Mouse (Mus musculus): ENCODE measurements at regions not wholly inside any gene's neighbourhood (a gene's known extent, or its start where the extent isn't known, plus 50 kb on each side); places are given as distances from the start of the nearest gene placed in this dataset.

- no peak for DNase-seq (ENCODE audit: low spot score in 2 of 2)
Measured at GRCm38 (mm10) chr13:113536306-113536705, 82.1 kb downstream of the Snx18 start.

GRCm38 (mm10) chr13:113534664-113535455 lies 83.5 kb downstream of the Snx18 start:
- no peak for DNase-seq (ENCODE audit: low spot score in 2 of 2)

- DNase-seq (ENCODE audit: low spot score in 2 of 2): no peak
Measured at GRCm38 (mm10) chr13:113533884-113534445, 84.4 kb downstream of the Snx18 start.

DNA sequence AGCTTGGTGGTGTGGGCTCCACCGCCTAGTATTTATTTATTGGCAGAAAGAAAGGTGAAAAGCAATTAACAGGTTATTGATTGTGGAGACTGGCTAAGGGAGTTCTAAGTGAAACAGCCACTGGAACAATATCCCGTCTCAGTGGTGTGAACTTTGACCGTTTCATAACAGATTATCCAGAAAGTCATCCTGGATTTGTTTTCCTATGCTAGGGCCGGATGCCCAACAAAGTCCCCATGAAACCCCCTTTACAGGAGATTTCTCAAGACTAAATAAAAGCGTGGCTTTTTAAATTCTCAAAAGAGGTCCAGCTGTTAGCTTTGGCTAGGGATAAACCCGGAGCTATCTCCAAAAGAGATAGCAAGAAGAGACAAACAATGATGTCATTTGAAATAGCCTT lies 91.4 kb downstream of the Snx18 start:
- peak in 1 of 2 experiments; percentile 37 for DNase-seq (ENCODE audit: low spot score in 2 of 2)

DNA sequence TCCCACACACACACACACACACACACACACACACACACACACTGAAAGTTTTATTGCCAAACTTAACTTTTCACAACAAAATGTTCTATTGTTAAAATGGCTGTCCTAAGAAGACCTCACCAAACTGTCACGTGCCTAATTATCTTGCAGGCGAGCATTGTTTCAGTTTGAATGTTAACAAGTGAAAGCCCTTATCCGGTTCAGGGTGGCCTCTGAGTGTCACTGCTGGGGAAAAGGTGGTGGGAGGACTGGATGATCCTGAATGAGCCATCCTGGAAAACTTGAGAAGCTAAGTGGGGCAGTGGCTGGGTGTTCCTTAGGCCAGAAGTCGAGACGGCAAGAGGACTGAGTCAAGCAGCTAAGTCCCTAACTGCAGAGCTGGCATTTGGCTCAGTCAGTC lies 94.9 kb downstream of the Snx18 start:
- no peak for DNase-seq (ENCODE audit: low spot score in 2 of 2)

- DNase-seq (ENCODE audit: low spot score in 2 of 2): no peak
Measured at GRCm38 (mm10) chr13:113518144-113518543, 100.2 kb downstream of the Snx18 start.

- DNase-seq (ENCODE audit: low spot score in 2 of 2): no peak
Measured at GRCm38 (mm10) chr13:113516102-113516501, 102.3 kb downstream of the Snx18 start.

DNA sequence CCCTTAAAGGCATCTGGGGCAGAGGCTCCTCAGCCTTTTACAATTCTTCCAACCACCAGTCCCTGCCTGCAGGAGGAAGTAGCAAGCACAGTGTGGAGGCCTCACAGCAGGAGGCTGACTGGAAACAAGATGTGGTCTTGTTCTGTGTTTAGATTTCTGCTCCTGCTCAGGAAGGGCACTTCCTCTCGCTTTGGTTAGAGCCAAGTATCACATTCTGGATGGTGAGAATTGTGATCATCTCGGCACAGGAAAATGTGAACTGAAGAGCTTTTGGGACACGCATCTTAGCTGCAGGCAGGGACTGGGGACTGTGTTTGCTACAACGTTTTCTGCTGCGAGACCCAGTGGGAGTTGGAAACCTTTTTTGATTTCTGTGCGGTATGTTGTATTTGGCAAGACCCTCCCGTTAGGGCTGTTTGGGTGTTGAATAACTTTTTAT lies 103.2 kb downstream of the Snx18 start:
- no peak for DNase-seq (ENCODE audit: low spot score in 2 of 2)

DNA sequence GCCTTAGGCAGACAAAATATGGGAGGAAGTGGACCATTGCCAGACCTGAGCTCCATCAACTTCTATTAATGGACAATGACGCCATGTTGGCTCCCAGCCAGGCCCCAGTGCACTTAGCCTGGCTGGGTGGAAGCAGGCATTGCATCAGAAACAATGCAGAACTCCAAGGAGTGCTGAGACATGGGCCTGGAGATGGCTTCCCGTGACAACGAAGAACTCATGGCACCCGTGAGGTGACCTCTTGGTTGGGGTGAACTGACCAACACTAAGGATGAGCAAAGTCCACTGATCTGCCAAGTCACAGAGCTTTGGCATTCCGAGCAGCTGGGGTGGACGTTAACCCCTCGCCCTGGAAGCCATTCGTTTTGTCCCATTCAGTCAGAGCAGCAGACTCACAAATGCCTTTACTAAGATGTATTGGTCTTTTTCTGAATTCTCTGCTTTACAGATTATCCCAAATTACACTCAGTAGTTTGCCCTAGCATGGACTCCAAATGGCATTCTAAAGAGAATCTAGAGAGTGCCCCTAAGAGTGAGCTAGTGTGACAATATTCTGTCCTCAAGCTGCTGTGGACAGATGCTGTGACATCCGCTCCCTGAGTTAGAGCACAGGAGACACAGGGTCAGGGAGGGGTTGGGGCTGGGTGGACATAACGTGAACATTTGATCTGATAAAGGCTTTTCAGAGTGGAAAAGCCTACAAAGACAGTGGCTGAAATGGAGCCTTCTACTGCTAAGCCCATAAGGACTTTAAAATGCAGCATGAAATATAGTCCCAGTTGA lies 108.8 kb downstream of the Snx18 start:
- DNase-seq (ENCODE audit: low spot score in 2 of 2): no peak

DNA sequence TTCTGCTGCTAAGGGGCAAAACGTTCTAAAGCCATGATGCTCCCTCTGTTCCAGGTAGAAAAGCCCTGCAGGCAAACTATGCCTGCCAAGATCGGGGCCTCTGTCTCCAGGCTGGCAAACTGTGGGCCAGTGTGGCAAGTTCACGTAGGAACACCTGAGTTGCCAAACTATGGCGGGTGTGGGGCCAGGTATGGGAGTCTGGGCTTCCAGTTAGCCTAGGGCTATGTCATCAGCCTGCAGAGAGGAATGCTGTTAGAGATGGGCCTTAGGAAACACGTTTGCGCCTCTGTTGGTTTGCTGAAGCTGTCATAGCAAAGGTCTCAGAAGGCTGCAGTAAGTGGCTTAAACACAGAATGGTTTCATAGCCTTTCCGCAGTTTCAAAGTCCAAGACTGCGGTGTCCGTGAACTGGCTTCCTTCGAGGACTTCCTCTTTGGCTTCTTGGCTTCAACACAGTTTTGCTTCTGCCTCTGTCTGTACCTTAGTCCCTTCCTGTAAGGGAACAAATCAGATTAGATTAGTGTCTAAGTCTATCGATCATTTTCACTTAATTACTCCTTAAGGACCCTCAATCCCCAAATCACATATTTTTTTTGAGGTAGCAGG lies 110.1 kb downstream of the Snx18 start:
- DNase-seq (ENCODE audit: low spot score in 2 of 2): no peak

DNA sequence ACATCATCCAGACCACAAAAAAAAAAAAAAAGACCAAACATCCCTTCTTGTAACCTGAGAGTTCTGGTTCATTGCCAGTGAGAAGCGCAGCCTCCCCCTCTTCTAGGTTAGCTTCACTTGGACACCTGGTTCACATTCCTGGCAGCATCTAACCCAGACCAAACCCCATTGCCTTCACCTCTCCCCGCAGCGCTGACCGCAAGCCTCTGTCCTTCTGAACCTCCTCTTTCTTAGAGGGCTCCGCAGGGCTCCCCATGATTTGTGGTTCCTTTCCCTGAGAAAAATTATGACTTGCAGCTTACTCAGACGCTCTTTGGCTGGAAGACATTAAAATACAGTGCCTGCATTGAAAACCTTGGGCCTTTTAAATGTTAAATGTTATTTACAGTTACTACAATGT lies 115.8 kb downstream of the Snx18 start:
- DNase-seq (ENCODE audit: low spot score in 2 of 2): no peak

- DNase-seq (ENCODE audit: low spot score in 2 of 2): no peak
Measured at GRCm38 (mm10) chr13:113502059-113502458, 116.3 kb downstream of the Snx18 start.

DNA sequence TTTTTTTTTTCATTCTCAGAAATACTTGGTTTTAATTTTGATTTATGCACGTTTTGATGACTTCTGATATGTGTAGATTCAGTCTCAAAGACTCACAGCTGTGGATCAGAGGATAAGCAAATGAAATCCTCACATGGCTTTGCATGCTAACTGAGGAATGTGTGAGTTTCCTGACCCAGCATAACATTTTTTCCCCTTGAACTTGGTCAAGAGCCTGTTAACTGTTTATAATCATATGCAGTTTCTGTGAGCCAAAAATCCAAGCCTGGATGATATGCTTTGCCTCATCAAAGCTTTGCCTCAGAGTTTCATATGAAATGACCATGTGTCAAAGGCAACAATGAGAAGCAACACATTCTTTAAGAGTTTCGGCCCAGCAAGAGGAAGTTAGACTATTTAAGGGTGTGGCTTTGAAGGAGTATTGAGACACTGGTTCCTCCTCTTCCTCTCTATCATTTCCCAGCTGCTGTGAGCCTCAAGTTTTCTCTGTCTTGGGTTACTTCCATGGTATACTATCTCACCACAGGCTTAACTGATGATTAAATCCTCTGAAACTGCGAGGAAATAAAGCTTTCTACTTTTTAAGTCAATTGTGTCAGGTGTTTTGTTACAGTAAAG lies 117.9 kb downstream of the Snx18 start:
- no peak for DNase-seq (ENCODE audit: low spot score in 2 of 2)

GRCm38 (mm10) chr13:113499079-113499710 lies 119.2 kb downstream of the Snx18 start:
- no peak for DNase-seq (ENCODE audit: low spot score in 2 of 2)

- no peak for DNase-seq (ENCODE audit: low spot score in 2 of 2)
Measured at GRCm38 (mm10) chr13:113495595-113496285, 122.6 kb downstream of the Snx18 start.

GRCm38 (mm10) chr13:113495136-113495535 lies 123.2 kb downstream of the Snx18 start:
- no peak for DNase-seq (ENCODE audit: low spot score in 2 of 2)

DNA sequence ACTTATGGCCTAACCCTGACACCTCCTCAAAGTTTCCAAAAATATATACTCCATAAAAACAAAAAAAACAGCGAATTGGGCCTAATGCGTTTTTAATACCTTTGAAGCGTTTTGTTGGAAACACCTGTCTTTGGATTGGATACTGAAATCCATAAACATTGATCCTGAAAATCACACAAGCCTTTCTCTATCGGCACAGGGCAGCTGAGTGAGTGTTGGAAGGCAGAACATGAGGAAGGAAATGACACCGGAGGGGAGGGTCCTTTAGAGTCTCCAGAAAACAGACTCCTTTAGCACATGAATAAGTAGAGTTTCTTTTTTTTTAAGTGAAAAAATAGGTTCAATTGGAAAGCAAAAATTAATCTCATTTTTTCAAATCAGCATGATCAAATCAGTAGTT lies 123.7 kb downstream of the Snx18 start:
- no peak for DNase-seq (ENCODE audit: low spot score in 2 of 2)

DNA sequence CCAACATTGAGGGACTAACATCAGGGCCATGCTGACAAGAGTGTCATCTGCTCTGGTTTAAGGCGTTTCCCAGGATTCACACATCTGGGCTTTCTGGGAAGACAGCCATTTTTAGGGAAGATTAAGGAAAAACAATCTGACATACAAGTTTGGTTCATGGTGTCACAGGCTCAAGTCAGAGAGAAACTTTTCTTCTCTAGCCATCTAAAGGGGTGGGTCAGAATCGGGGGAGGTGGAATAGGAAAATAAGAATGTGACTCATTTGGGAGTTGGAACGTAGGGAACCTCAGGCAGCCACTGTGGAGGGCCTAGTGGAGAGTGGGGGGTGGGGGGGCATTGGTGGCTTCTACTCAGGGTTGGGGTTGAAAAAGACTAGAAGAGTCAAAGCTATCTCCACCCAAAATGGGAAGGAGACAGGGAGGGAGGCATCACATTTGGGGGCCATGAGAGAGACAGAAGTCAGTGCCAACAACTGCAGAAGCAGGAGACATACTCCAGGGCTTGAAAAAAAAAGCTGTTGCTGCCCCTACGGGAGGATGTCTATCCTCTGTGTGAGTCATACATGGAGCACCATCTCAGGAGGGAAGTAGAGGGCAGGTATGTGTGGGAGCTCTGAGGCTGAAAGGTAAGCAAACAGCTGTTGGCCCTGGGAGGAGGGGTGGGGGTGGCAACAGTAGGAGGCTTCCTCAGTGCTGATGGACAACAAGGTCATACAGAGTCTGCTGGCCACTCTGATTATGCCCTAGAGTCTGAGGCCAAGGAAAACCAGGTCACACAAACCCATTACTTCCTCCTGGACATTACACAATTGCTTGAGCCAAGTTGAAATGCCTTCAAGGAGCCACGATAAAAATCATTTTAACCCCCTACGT lies 128.2 kb downstream of the Snx18 start:
- no peak for DNase-seq (ENCODE audit: low spot score in 2 of 2)

- DNase-seq (ENCODE audit: low spot score in 2 of 2): no peak
Measured at GRCm38 (mm10) chr13:113486368-113486955, 131.9 kb downstream of the Snx18 start.
